Mouse (Mus musculus): ENCODE measurements around the gene Tmppe.

DNA sequence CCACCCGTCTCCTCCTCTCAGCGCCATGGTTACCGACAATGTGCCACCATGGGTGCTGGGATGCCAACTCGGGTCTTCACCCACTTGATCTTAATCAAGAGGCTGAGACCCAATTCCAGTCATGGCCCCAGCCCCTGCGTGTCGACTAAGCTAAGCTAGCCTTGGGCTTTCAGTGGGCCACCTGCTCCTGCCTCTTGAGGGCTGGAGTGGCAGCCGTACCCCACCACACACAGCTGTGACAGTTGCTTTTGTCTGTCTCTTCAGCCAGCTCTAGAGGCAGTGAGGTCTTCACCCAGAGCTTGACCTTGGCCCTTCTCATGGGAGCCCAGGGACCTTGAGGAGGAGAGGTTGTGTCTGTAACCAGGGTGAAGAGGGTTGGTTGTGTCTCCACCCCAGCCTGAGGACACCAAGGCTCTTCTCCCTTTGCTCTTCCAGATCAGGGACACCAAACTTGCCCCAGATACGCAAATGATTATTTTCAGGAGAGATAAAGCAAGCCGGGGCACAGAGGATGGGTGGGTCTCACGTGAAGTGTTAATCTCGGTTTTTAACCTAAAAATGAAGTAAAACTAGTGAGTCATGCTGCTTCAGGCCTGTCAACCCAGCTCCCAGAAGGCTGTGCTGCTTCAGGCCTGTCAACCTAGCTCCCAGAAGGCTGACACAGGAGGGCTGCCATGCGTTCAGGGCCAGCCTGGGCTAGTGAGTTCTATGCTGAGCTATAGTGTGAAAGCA lies 27.4 kb downstream of the Tmppe start:
- no peak for TF ChIP-seq CTCF (conservative IDR thresholded peaks at IDR 0.05; ENCODE audit: insufficient read depth, insufficient read length, low read depth, low read length)
- no peak for TF ChIP-seq POLR2A (IDR thresholded peaks at IDR 0.05; ENCODE audit: low read depth, low read length)

All from kidney, adult 2 months (tissue).